Mouse (Mus musculus) liver, embryonic 14.5 days (tissue): ENCODE measurements around the gene Fbxo9.
A peak's percentile ranks its signal among the peaks of the same experiment; 100 is the strongest.

Experiments
- CTCF ChIP-seq: IDR thresholded peaks from 2 replicates; pipeline ENCODE4 v1.5.1; 2016; ENCODE audit warnings: antibody characterized with exemption, low read depth, control low read depth
- EP300 ChIP-seq: IDR thresholded peaks from 2 replicates; pipeline ENCODE4 v1.6.1; 2016; ENCODE audit warnings: antibody characterized with exemption, low read depth

- 0 out of 2 replicates have a peak, but pooled peaks have one; percentile 6 for TF ChIP-seq EP300
- peak; percentile 98 for TF ChIP-seq CTCF
Measured at GRCm38 (mm10) chr9:78112770-78113537, 4.1 kb upstream of the Fbxo9 start.
